Mouse (Mus musculus) bone marrow macrophage, adult 2 months (primary cell): ENCODE measurements around the gene Proser1.

Experiments
- CTCF ChIP-seq: IDR thresholded peaks from 2 replicates; pipeline ENCODE4 v1.5.1; 2012; ENCODE audit warnings: low read depth, mild to moderate bottlenecking, low read length, moderate library complexity
- POLR2A ChIP-seq: IDR thresholded peaks from 2 replicates; pipeline ENCODE4 v1.6.1; 2012; ENCODE audit warnings: mild to moderate bottlenecking, low read depth, low read length, borderline replicate concordance

DNA sequence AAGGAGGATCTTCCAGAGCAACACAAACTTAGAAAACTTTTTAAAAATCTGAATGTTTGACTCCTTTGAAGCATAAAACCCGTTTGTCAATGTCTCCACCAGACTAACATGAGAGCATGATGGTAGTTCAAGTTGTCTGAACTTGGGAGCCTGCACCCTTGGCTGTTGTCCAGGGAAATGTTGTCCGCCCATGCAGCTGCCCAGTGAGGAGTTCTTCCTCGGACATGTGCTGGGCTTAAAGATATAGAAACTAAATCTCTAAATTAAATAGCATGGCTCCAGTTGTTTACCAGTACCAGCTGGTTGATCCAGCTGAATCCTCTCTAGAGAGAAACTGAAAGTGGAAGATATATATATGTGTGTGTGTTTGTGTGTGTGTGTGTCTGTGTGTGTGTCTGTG is 49.5 kb upstream of the Proser1 start:
- TF ChIP-seq CTCF (no peak), POLR2A (no peak)
